Mouse (Mus musculus) myocyte (in vitro differentiated cells): ENCODE results near the gene Tnrc18. TPM values are rescaled to one million over a fixed set of nuclear protein-coding genes. Genes with fewer than 3 reads are reported as not detected.
A peak's percentile ranks its signal among the peaks of the same experiment; 100 is the strongest.

Source experiments
- H3K27me3 ChIP-seq: one replicate; pipeline ENCODE4 v1.6.1; 2011; ENCODE audit not compliant: control insufficient read depth, insufficient read depth, insufficient read length
- H3K36me3 ChIP-seq: one replicate; pipeline ENCODE4 v1.6.1; 2011; ENCODE audit not compliant: control insufficient read depth, insufficient read depth
- H3K4me2 ChIP-seq: one replicate; pipeline ENCODE4 v1.6.1; 2011; ENCODE audit warnings: low read depth, control low read depth
- H3K4me3 ChIP-seq: one replicate; pipeline ENCODE4 v1.5.1; 2011; ENCODE audit warnings: mild to moderate bottlenecking, control low read depth, moderate library complexity
- H3K79me2 ChIP-seq: one replicate; pipeline ENCODE4 v1.6.1; 2011; ENCODE audit not compliant: control insufficient read depth, insufficient read depth
- H3ac ChIP-seq: one replicate; pipeline ENCODE4 v1.6.1; 2011; ENCODE audit not compliant: control insufficient read depth, insufficient read length
- CEBPB ChIP-seq: IDR thresholded peaks from 2 replicates; pipeline ENCODE4 v1.6.1; 2011; ENCODE audit warnings: mild to moderate bottlenecking, moderate library complexity; ENCODE audit not compliant: poor library complexity, insufficient read depth, severe bottlenecking
- E2F4 ChIP-seq: IDR thresholded peaks from one replicate; pipeline ENCODE4 v1.6.1; 2011; ENCODE audit warnings: mild to moderate bottlenecking, control low read depth, moderate library complexity; ENCODE audit not compliant: insufficient read depth
- MAX ChIP-seq: IDR thresholded peaks from one replicate; pipeline ENCODE4 v1.6.1; 2011; ENCODE audit warnings: low read depth, mild to moderate bottlenecking, control low read depth
- MYOD1 ChIP-seq, 3 experiments: IDR thresholded peaks; one replicate each; pipeline ENCODE4 v1.6.1; 2011; ENCODE audit warnings: control low read depth in 2 of 3, low read depth in 2 of 3, mild to moderate bottlenecking in 2 of 3, moderate library complexity in 1 of 3; ENCODE audit not compliant: insufficient read length in 2 of 3, control insufficient read depth in 1 of 3
- MYOG ChIP-seq, 3 experiments: IDR thresholded peaks; one replicate each; pipeline ENCODE4 v1.6.1; 2011; ENCODE audit warnings: control low read depth in 2 of 3, low read depth in 2 of 3, mild to moderate bottlenecking in 2 of 3; ENCODE audit not compliant: insufficient read length in 2 of 3, control insufficient read depth in 1 of 3, insufficient read depth in 1 of 3
- POLR2A ChIP-seq: IDR thresholded peaks from one replicate; pipeline ENCODE4 v1.6.1; 2011; ENCODE audit warnings: low read depth, mild to moderate bottlenecking, control low read depth, moderate library complexity; ENCODE audit not compliant: insufficient read length
- POLR2AphosphoS2 ChIP-seq: IDR thresholded peaks from one replicate; pipeline ENCODE4 v1.6.1; 2011; ENCODE audit warnings: low read depth, control low read depth; ENCODE audit not compliant: insufficient read length
- REST ChIP-seq: IDR thresholded peaks from one replicate; pipeline ENCODE4 v1.6.1; 2011; ENCODE audit warnings: mild to moderate bottlenecking, control low read depth, moderate library complexity; ENCODE audit not compliant: insufficient read depth, insufficient read length
- SRF ChIP-seq: IDR thresholded peaks from one replicate; pipeline ENCODE4 v1.6.1; 2011; ENCODE audit warnings: low read depth; ENCODE audit not compliant: control insufficient read depth, insufficient read length
- TCF12 ChIP-seq: IDR thresholded peaks from one replicate; pipeline ENCODE4 v1.6.1; 2011; ENCODE audit warnings: mild to moderate bottlenecking, control low read depth; ENCODE audit not compliant: poor library complexity, insufficient read depth, severe bottlenecking
- TCF3 ChIP-seq: IDR thresholded peaks from one replicate; pipeline ENCODE4 v1.6.1; 2011; ENCODE audit warnings: low read depth, control low read depth; ENCODE audit not compliant: insufficient read length
- USF1 ChIP-seq: IDR thresholded peaks from one replicate; pipeline ENCODE4 v1.6.1; 2011; ENCODE audit warnings: low read depth, mild to moderate bottlenecking, control low read depth, moderate library complexity
- polyA plus RNA-seq: library from polyadenylated mRNA; unstranded; fragments of >200 nt; fragmentation: generic; extraction: Trizol; gene quantifications from one replicate; pipeline ENCODE4 v1.2.1, GENCODE M21; 2012; ENCODE audit warnings: missing spikeins

Gene Tnrc18
- polyA plus RNA-seq, 1 experiment, result 26.2 TPM

DNA sequence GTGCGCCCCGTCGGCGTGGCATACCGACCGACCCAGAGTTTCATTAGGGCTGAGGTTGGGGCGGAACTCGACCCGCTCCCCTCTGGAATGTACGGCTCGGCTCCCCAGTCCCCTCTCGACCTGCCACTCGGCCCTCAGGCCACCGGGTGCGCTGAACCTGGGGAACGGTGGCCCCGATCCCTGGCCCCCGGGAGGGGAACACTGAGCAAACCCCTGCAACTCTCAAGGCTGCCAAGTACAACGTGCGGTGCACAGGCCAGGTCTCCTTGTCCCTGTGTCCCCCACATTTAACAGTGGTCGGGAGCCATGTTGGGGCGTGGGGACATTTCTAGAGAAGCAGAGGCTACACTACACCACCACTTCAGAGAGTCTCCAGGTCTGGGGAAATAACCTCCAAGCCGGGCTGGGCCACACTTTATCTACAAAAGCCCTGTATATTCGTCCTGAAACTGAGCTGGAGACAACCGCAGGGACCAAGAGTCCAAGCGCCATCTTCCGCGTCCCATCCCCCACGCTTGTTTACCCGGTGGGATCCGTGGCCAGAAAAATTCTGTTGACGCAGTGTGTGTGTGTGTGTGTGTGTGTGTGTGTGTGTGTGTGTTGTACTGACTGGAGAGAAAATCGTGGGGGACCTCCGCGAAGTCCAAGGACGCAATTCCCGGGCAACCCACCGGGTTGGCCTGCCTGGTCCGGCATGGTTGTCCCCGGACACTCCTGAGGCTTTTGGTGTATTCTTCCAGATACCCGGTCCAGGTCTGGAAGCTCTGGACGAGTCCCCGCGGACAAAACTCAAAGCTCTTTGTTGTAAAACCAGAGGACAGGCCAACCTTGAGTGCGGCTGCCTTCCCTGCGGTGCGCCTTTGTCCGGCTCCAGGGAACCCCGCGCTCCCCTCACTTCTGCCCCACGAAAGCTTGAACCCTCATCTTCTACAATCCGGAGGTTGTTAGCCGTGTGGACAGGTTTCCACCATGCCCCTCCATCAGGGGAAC is 3.1 kb upstream of the Tnrc18 start:
- TF ChIP-seq E2F4 (no peak), USF1 (no peak), TCF3 (no peak), POLR2AphosphoS2 (peak; percentile 72), SRF (no peak), POLR2A (peak; percentile 54), MYOG (IDR thresholded peaks at IDR 0.05; ENCODE audit: control insufficient read depth in 1 of 3, insufficient read depth in 1 of 3, insufficient read length in 2 of 3, low read depth in 2 of 3) (no peak)
- Histone ChIP-seq H3K36me3 (no peaks in the 10 kb centered on the region), H3ac (peak overlapping the region; percentile 96), H3K27me3 (no peaks in the 10 kb centered on the region), H3K4me2 (peak overlapping the region; percentile 92), H3K79me2 (peaks cover 38% of the 10 kb centered on the region), H3K4me3 (peak overlapping the region; percentile 99)

DNA sequence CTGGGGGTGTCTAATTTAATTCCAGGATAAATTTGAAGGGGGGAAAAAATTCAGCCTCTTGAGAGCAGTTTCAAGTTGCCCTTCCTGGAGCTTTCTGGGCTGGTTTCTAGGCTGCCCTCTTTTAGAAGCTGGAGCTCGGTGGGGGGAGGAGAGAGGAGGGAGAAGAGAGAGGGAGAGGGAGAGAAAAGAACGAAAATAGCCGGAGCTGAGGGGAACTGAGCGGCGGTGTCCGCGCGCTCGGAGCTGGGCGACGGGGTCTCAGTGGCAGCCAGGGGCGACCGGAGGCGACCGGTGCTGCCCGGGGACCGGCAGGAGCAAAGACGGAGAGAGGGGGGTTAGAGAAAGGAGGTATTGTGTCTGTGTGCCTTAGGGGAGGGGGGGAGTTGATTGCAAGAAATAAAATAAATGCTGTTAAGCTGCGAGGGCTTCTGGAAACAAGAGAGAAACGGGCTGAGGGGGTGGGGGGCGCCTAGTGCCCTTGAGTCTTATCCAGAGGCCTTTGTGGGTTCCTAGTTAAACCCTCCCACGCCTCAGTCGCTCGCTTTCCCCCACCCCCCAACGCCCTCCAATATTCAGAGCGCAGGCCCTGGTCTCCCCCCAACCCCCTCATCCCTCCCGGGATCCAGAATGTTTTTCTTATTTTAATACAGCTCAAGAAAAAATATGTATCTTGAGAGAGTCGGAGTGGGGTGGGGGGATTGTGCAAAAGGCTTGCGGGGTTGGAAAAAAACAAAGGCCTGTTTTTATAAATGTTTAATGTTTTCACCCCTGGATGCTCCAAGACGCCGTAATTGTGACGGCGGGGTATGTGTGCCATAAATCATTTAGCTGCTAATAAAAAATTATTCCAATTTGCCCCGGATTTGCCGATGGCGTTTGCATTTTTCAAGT is 2.2 kb upstream of the Tnrc18 start:
- peak overlapping the region; percentile 96 for H3ac ChIP-seq
- TF ChIP-seq POLR2A (peak; percentile 57), USF1 (no peak), MYOD1 (IDR thresholded peaks at IDR 0.05; ENCODE audit: control insufficient read depth in 1 of 3, insufficient read length in 2 of 3, low read depth in 2 of 3) (no peak), REST (no peak), TCF3 (no peak), E2F4 (no peak), POLR2AphosphoS2 (peak; percentile 59)
- H3K79me2 ChIP-seq, result peaks cover 47% of the 10 kb centered on the region
- no peaks in the 10 kb centered on the region for H3K36me3 ChIP-seq
- H3K27me3 ChIP-seq, result no peaks in the 10 kb centered on the region
- H3K4me2 ChIP-seq, result peak overlapping the region; percentile 92
- H3K4me3 ChIP-seq, result peak overlapping the region; percentile 99

DNA sequence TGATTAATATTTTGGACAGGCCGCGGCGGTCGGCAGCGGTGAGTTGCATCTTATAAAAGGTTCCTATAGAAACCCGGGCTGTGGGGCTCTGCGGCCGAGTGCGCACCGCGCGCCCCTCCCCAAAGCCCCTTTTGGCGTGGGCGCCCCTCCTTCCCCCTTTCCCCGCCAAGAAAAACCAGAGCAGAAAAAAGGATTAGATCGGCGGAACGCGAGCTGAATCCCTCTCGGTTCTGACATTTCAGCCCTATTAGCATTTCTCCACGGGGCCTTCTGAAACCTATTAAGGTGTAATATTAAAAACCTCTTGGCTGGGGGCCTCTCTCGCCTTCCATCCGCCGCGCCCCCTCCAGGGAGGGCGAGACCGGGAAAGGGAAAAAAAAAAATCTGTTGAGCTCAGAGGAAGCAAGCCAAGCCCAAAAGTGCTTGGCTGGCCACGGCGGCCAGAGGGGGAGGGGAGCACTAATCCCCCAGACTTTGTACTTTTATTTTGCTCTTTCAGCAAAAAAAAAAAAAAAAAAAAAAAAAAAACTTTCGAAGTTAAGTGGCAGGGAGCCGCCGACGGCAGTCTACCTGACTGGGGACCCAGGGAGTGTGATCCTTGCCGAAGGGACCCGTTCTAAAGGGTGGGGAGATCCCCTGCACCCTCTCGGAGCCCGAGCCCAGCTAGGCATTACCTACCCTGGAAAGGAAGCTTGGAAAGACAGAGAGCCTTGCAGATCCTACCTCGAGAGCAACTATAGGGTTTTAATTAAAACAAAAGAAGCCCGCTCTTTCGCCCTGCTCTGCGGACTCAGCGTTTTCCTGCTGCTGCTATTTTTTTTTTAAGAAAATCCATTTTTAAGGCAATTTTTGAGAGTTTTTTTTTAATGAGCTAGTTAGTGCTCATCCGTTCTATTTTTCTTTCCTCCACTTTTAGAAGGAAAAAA is 1.2 kb upstream of the Tnrc18 start:
- peak overlapping the region; percentile 99 for H3K4me3 ChIP-seq
- H3ac ChIP-seq, result peak overlapping the region; percentile 96
- peak overlapping the region; percentile 92 for H3K4me2 ChIP-seq
- no peaks in the 10 kb centered on the region for H3K36me3 ChIP-seq
- H3K27me3 ChIP-seq, result no peaks in the 10 kb centered on the region
- H3K79me2 ChIP-seq, result peaks cover 57% of the 10 kb centered on the region
- TF ChIP-seq TCF12, result no peak
- TF ChIP-seq REST, result no peak
- TF ChIP-seq POLR2A, result peak; percentile 27

DNA sequence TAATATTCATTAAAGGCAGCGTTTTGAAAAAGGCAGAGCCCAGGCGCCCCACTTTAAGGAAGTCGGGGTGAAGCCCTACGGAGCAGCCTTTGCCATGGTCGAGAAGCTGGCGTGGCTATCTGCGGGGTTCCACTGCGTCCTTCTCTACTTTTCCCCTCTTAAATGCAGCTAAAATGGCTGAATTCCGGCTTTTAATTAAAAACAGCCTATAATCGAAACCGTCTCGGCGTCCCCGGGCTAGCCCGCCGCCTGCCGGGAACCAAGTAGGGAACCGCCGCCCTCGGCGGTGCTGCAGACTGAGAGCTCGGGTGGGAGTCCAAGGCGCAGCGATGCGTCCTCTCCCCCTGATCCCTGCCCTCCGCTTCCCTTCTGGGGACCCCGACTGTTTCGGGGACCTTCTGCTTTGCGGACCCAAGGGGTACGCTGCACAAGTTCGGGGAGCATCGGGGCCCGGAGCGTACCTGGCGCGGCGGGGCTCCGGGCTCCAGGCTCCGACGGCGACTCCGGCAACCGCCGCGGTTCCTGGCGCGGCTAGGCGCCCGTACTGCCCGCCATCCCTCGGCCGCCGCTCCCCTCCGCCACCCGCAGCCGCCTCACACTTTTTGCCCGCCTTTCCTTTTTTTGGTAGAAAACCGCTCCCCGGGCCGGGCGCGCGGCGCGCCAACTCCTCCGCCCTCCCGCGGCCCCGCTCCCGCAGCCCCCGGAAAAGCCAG is 495 bp downstream of the Tnrc18 start:
- H3K27me3 ChIP-seq, result no peaks in the 10 kb centered on the region
- peak overlapping the region; percentile 99 for H3K4me3 ChIP-seq
- TF ChIP-seq MYOG (IDR thresholded peaks at IDR 0.05; ENCODE audit: control insufficient read depth in 1 of 3, insufficient read depth in 1 of 3, insufficient read length in 2 of 3, low read depth in 2 of 3), result no peak
- TF ChIP-seq USF1, result no peak
- TF ChIP-seq MAX, result no peak
- peak; percentile 35 for TF ChIP-seq POLR2AphosphoS2
- TF ChIP-seq MYOD1 (IDR thresholded peaks at IDR 0.05; ENCODE audit: control insufficient read depth in 1 of 3, insufficient read length in 2 of 3, low read depth in 2 of 3), result no peak
- no peak for TF ChIP-seq CEBPB
- peak; percentile 34 for TF ChIP-seq POLR2A
- TF ChIP-seq E2F4, result no peak
- no peak for TF ChIP-seq REST
- TF ChIP-seq TCF3, result no peak
- no peak for TF ChIP-seq TCF12
- peaks cover 74% of the 10 kb centered on the region for H3K79me2 ChIP-seq
- peak overlapping the region; percentile 83 for H3K4me2 ChIP-seq
- H3ac ChIP-seq, result peak overlapping the region; percentile 92
- H3K36me3 ChIP-seq, result no peaks in the 10 kb centered on the region
